Mouse (Mus musculus): ENCODE data around the gene Trpm4.
A peak's percentile ranks its signal among the peaks of the same experiment; 100 is the strongest.

Trpm4 gene

DNA sequence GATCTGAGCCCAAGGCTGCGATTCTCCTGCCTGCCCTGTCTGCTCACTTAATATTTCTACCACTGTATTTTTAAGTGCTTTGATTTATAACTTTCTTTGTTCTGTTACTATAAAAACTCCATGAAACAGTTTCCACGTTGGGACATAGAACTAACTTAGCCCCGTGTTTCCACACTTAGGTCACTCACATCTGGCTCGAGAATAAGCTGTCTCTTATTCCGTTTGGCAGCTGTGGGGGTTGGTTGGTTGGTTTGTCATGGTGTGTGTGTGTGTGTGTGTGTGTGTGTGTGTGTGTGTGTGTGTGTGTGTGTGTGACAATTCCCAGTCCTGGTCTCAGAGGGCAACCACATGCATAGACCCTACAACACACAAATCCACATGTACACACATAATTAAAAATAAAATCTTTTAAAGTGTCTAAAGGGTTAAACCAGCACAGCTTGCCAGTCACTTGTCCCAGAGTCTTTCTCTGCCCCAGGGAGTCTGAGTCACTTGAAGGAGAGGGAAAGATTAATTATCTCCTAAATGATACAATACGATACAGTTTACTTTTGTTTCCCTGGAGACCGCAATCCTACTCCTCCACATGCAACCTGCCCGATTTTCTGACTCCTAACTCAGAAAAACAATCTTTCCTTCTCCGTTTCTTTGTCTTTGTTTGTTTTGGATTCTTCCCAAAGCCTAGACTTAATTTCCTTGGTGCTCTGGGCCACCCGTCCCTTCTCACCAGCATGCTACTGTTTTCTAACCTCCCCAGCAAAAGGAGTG lies 20.7 kb downstream of the Trpm4 start:
- DNase-seq (ENCODE audit: low spot score in 2 of 2): no peak

DNA sequence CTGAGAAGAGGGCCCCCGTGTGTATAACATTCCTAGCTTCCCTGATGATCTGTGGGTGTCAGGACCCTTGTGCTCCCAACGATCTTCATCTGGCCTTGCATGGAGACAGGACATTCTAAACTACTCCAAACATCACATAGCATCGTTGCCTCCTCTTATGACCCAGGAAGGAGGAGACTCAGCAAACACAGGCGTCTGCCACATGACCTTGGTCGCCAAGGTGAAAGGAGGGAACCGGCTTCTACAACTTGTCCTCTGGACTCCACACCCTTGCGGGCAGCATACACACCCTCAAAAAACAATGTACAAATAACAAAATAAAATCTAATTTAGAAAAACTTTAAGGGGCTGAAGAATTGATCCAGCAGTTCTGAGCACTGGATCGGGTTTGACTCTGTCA lies 21.6 kb downstream of the Trpm4 start:
- no peak for DNase-seq (ENCODE audit: low spot score in 2 of 2)

DNA sequence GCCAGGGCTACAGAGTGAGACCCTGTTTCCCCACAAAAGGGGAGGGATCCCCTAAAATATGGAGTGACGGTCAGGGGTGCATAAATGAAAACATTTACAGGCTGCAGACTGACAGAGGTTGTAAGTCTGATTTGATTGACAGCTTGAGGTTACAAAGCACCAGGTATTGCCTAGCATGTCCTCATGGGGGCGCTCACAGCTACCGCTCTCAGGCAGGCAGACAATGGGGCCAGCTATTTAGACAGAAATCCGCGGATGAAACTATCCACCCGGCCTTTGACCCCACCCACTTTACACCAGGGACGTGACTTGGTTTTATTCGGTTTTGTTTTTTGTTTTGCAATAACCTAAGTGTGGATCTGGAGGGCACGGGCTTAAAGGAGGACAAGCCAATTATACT lies 24.1 kb downstream of the Trpm4 start:
- peak in 1 of 2 experiments; percentile 53 for DNase-seq (ENCODE audit: low spot score in 2 of 2)

DNA sequence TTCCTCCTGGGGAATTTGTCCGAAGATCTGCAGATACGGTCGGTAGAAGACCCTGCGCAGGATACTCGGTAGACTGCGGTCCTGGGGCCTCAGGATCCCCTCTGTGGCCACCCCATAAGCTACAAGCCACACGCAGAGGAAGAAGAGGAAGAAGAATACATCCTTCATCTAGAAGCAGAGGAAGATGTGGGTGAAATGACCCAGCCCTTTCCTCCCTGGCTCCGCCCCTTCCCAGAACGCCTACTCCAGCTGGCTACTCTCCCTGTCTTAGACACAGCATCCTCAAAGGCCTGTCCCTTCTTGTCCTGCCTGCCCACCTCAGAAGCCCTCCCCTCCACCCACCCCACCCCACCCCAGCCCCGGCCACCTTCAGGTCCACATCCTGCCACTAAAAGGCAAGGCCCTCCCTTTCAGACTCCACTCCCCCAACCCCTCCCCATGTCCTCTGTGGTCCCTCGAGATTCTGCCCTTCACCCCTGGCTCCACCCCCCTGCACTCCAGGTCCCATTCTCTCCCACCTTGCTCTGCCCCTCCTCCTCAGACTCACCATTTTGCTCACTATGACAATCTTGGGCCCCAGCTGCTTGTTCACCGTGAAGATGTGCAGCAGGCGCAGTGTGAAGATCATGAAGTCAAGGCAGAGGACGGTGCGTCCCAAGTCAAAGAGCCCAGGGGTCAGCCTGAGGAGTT lies 24.9 kb downstream of the Trpm4 start:
- DNase-seq (ENCODE audit: low spot score in 2 of 2): no peak

DNA sequence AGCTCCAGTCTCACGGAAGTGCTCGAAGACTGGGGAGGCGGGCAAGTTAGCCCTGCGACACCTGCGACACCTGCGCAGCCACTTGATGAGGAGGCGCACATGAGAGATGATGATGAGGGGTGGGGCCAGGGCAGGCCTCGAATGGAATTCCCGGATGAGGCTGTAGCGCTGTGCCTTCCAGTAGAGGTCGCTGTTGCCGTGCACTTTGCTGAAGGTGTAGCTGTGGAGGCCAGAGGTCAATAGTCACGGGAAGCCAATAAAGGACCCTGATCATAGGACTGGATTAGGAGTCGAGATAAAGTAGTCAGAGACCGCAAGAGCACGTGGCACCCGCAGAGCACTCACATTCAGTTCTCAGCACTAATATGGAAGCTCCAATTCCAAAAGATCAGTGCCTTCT lies 28.3 kb downstream of the Trpm4 start:
- DNase-seq (ENCODE audit: low spot score in 2 of 2): peak; percentile 47 to 68

DNA sequence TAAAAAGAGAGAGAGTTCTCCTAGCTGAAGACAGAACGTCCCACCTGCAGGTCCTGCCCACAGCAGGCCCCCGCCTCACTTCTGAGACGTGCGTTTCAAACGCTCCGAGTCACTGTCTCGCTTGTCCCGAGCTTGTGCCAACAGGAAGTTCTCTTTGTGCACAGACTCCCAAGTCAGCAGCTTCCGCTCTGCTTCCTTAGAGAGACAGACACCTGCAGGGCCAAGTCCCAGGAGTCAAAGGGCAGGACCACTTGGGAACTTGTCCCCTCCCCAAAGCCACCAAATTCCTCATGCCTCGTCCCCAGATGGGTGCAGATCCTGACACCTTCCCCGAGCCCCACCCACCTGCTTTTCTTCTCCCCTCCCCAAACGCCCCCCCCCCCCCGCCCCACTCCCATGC lies 28.7 kb downstream of the Trpm4 start:
- DNase-seq (ENCODE audit: low spot score in 2 of 2): no peak

DNA sequence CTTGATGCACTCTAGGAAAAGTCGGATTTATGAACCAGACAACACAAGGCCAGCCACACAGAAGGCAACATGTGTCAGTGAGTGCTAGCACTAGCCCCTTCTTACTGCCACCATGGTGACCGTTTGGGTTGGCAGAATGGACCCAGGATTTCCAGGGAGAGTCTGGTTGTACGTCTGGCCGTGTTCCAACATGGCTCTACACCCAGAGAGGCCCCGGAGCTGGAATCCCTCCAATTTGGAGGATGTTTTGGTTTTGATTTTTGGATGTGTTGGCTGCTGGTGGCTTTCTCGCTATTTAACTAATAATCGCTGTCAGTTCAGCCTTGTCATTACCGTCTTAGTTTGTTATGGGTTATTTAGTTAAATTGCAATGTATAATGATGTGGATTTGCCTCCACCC lies 31.0 kb downstream of the Trpm4 start:
- peak in 1 of 2 experiments; percentile 53 for DNase-seq (ENCODE audit: low spot score in 2 of 2)

DNA sequence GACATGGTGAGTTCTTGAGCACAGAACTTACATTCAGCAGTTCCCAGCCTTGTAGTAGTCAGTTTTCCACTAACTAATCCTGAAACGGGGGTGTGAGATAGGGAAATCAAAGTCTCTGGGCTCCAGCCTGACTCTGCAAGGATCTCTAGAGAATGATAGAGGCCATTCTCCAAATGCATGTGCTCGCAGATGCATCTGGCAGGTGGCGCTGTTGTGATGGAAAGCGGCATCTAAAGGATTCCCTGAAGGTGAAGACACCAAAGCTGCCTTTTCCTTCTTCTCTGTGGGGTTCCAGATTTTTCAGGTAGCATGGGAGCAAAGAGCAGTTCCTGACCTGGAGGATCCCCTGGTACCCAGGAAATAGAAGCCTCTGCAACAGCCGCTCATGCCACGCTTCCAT lies 33.3 kb downstream of the Trpm4 start:
- peak in 1 of 2 experiments; percentile 72 for DNase-seq (ENCODE audit: low spot score in 2 of 2)

DNA sequence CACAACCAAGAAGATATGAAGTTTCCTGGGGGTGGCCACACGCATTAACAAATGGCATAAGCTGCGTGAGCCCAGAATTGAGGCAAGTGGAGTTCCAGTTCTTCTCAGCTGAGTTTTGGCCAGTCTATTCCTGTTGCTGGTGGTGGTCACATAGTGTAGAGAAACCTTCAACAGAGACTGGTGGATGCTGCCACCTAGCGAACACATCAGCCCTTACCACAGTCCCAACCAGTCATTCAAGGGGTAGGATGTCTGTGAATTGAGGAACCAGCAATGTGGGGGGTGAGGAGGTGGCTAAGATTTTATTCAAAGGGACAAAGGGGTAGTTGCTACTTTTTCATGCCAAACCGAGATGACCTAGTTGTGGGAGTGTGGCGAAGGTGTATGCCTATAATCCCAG lies 33.8 kb downstream of the Trpm4 start:
- DNase-seq (ENCODE audit: low spot score in 2 of 2): peak in 1 of 2 experiments; percentile 64

DNA sequence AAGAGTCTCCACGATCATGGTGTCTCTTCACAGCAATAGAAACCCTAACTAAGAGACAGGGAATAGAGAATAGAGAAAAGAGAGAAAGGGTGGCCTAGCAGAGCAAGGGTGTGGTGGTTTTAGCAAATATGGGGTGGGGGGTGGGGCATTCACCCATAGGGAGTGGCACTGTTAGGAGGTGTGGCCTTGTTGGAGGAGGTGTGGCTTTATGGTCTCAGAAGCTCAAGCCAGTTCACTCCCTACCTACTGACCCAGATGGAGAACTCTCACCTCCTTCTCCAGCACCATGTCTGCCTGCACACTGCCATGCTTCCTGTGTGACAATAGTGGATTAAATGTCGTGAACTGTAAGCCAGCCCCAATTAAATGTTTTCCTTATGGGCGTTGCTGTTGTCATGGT lies 36.0 kb downstream of the Trpm4 start:
- DNase-seq (ENCODE audit: low spot score in 2 of 2): no peak

DNA sequence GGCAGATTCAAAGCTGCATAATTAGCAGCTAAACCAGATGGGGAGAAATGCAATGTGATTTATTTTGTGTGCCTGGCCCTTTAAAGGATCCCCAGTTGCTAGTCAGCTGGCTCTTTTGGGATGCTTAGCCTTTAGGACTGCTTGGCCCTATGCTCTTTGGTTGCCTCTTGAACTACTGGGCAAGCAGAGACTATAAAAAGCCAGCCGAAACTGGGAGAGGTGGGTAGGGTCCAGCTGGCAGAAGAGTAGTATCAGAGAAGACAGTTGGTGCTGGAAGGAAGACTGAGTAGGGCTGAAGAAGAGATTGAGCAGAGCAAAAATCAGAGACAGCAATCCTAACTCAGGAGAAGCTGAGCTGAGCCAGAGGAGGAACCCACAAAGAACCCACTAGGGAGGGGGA lies 37.0 kb downstream of the Trpm4 start:
- DNase-seq (ENCODE audit: low spot score in 2 of 2): no peak

DNA sequence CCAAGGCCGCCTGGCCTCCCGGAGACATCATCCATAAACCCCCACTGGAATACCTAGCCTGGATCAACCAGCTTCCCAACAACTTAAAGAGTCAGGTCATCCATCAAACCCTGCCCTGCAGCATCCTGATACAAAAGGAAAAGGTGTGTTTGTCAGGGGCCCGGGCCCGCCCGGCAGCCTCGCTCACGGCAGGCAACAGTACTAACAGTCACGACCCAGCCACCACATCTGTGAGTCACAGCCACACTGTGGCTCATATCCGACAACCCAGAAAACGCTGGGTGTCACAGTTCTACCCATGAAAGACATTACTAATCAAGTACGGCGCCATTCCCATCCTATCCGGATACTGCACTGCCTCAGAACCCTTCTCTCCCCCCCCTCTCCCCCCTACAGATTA lies 47.1 kb downstream of the Trpm4 start:
- no peak for DNase-seq (ENCODE audit: low spot score in 2 of 2)

DNA sequence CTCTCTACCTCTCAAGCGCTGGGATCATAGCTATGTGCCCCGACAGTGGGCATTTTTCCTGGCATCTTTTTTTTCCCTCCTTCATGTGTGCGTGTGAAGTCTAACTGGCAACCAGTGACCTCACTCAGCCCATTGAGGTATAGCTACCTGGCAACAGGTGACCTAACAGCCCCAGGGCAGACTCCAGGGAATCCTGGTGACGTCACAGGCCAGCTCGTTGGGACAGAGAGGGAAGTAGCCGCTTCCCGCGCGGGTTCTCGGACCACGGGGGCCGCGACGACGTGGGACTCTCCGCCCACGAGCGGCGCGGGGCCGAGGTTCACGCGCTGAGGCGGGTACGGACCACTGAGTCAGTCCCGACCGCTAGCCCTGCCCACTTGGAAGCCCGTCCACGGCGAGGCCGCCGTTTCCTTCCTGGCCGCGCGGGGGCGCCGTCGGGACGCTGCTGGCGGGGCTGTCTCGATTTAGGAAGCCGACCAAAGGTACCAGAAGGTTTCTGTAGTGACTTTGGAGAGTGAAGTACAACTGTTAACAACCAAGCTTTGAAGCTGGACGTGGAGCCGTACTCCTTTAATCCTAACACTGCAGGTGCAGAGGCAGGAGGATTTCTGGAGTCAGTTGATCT lies 56.3 kb downstream of the Trpm4 start, which contains the start of gene Slc6a21:
Slc6a21 (plus strand) TSS at position 378 of the 625 bp plus-strand sequence.
- DNase-seq (ENCODE audit: low spot score in 2 of 2): peak; percentile 60 to 78

DNA sequence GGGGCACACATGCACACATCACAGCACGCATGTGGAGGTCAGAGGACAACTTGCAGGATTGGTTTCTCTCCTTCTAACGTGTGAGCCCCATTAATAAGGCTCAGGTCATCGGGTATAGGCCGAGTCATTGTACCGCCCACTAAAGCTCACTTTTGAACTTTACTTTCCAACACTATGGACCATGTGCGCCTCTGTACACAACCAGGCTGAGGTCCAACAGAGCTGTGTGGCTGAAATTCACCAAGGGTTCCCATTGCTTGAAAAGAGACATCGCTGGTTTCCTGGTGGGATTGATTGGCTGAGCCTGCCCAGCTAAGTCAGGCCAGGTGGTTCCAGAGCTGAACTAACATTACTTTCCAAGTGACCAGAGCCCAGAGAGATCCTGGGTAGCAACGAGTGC lies 59.9 kb downstream of the Trpm4 start:
- no peak for DNase-seq (ENCODE audit: low spot score in 2 of 2)

DNA sequence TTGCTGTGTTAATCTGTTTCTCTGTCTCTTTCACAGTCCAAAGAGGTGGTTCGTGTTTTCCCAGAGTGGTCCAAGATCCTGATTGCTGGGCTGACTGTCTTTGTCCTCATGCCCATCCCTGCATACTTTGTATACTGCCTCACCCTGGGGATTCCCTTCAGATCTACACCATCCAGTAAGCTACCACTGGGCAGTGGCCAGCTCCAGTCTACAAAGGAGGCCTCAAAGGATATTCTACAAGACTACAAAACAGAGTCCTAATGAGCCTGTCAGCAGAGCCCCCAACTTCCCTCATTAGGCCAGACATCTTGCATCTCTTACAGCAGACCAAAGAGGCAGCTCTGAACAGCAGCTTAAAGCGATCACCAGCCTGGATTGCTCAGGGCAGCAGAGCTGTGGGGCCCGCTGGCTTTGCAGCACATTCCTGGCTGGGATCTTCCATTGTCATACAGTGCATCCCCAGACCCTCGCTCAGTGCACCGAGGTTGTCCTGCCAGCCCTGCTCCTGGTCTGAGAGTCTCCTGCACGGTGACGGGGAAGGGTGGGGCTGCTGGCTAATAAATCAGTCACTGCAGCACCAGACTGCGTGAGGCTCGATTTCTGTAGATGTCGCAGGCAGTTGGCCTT lies 60.7 kb downstream of the Trpm4 start:
- no peak for DNase-seq (ENCODE audit: low spot score in 2 of 2)

DNA sequence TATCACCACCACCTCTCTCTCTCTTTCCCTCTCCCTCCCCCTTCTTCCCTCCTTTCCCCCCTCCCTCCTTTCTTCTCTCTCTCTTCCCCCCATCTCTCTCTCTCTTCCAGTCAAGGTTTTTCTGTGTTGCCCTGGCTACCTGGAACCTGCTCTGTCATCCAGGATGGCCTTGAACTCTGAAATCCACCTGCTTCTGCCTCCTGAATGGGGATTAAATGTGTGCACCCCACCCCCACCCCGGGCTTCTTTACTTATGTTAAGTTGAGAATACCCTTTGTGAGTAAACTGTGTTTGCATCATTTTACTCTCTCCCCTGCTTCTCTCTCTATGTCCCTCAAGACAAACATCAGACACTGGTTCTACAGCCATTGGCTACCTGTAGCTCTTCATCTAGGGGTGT lies 68.1 kb downstream of the Trpm4 start:
- DNase-seq (ENCODE audit: low spot score in 2 of 2): no peak

DNA sequence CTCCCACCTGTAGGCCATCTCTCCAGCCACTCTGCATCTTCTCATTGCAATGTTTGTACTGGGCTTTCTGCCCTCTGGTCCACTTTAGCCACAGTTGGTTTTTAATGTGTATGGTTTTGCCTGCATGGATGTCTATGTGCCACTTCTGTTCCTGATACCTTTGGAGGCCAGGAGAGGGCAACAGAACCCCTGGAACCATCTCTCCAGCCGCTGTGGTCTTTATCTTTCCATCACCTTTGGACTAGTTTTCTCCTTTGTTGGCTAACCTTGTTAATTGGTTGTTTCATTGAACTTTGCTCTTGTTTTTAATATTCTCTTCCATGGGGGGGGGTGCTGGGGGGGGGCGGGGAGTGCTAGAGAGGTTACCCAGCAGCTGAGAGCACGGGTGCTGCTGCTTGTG lies 69.2 kb downstream of the Trpm4 start:
- no peak for DNase-seq (ENCODE audit: low spot score in 2 of 2)

DNA sequence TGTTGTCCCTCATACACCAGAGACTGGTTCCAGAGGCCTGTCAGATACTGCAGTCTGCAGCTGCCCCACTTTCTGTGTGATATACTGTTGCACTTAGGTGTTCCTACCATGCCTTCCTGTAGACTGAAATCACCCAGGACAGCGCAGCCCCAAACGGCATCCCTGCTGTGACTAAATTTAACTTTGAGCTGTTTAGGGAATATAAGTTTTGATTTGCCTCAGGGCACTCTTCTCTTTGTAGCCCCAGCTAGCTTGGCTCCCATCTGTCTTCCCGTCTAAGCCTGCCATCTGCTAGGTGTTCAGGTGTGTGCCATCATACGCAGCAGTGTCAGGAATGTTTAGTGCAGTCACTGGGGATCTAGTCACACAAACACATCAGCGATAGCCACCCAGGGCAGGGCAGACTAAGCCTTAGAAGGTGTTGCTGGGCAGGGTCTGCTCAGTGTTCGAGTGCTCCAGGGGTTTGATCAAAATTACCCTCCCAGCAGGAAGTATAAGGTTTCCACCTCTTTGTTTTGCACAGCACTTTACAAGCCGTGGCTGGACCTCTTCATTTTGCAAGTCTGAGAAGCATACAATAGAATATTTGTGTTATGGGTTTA lies 70.5 kb downstream of the Trpm4 start:
- no peak for DNase-seq (ENCODE audit: low spot score in 2 of 2)

DNA sequence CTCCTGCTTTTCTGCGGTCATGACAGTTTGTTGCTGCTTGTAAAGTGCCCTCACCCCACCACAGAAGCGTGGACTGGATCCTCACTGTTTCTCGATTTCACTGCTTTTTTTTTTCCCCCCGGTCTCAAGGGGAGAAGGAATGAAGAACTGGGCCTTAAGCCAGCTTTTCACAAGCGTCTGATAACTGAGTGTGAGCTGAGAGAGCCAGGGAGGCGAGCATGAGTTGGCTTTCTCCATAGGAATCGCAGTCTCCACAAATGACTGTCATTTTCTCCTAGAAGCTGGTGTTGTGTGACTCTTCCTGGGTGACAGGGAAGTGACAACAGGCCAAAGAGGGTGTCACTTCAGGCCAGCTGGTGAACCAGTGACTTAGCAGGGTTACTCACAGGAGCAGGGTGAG lies 71.3 kb downstream of the Trpm4 start:
- DNase-seq (ENCODE audit: low spot score in 2 of 2): no peak

DNA sequence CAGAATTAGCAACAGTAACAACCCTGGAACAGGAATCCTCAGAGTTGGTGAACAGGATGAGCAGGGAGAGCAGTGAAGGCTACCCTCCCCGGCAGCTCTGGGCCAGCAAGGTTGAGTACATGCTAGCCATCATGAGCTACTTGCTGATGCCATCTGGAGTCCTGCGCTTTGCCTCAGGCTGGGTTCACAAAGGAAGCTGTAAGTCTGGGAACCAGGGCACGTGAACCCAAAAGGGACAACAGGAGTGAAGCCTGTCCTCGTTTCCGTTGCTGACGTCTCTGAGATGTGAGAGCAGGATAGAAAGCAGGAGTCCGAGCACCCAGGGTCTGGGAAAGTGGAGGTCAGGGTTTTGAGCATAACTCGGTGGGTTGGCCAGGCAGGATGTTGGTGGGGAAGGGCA lies 74.3 kb downstream of the Trpm4 start:
- no peak for DNase-seq (ENCODE audit: low spot score in 2 of 2)

DNA sequence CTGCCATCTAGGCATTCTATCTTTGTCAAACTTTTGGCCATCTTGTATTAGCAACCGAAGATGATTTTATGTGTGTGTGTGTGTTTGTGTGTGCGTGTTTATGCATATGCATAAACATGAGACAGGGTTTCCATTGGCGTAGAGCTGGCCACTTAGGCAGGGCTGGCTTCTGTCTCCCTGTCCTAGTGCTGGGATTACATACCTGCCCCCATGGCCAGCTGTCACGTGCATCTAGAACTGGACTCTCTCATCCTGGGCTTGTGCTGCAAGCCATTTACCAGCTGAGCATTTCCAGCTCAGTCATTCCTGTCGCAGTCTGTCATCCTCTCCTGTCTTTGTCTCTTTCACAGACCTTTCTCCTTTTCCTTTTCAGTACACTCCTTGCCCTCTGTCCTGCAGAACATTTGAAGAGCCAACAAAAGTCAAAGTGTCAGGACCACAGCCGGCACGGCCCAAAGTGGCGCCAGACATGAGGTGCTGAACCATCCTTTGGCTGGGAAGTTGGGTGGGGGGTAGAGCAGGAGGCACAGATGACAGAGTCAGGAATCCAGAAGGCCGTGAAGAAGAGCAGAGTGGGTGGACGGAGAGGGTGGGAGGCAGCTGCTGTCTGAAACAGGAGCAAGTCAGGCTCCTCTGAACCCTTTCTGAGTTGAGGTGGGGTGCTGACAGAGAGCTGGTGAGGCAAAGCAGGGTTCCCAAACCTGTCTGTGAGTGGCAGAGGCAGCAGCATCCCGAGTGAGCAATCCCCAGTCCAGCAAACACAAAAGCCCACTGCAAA lies 76.3 kb downstream of the Trpm4 start:
- DNase-seq (ENCODE audit: low spot score in 2 of 2): no peak
